Mouse (Mus musculus) ES-Bruce4 (cell line): ENCODE measurements at regions not wholly inside any gene's neighbourhood (a gene's known extent, or its start where the extent isn't known, plus 50 kb on each side); places are given as distances from the start of the nearest gene placed in this dataset.

Experiments used
- CTCF ChIP-seq: IDR thresholded peaks from one replicate; pipeline ENCODE4 v1.8.1; 2011; ENCODE audit warnings: low read depth, low read length
- EP300 ChIP-seq: IDR thresholded peaks from 2 replicates; pipeline ENCODE4 v1.6.1; 2011; ENCODE audit warnings: low read depth, low read length; ENCODE audit not compliant: insufficient read depth
- POLR2A ChIP-seq: IDR thresholded peaks from one replicate; pipeline ENCODE4 v1.8.1; 2011; ENCODE audit warnings: low read length; ENCODE audit not compliant: insufficient read depth

- TF ChIP-seq CTCF = no peak
- TF ChIP-seq EP300 = no peak
- no peak for TF ChIP-seq POLR2A
These were observed 69.4 kb upstream of the Ccdc39 start for GRCm38 (mm10) chr3:33913470-33913869.
